Comparison of ENCODE assay signal across 18 mouse cellular contexts in the genomic region with DNA sequence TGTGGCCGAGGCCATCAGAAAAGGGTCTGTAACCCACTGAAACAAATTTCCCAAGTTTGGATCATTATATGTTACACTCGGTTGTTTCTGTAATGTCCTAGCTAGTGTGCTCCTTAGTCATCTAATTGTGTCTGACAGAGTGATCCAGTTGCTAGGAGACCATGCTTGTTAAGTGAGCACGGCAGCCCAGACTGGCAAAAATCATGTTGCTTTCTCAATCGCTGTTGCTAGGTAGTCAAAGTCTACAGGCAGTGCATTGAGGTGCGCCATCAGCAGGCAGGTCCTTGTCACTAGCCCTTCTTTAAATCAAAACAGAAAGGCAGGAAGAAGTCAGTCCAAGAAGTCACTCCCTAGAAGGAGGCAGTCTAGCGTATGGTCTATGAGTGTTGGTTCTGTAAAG. TPM values are rescaled to one million over a fixed set of nuclear protein-coding genes. Genes with fewer than 3 reads are reported as not detected.
A peak's percentile ranks its signal among the peaks of the same experiment; 100 is the strongest.
DNase-seq lines count a peak whose midpoint lies in the region; ATAC-seq and TF ChIP-seq lines count a peak whose summit lies in the region.
"Had no signal": no experiment of that assay in that cellular context is flagged by ENCODE, and none has a peak within 500 bp of the region (broad histone marks: within the 10 kb centered on the region; RNA-seq: fewer than 3 reads in every experiment).

No protein-coding gene starts in this region.

- no peak for TF ChIP-seq POLR2A in kidney, adult 2 months (IDR thresholded peaks at IDR 0.05; ENCODE audit: low read depth, low read length)
- no peak for TF ChIP-seq POLR2A in heart, adult 2 months (IDR thresholded peaks at IDR 0.05; ENCODE audit: insufficient read depth, low read depth, low read length)

- H3K4me3 ChIP-seq in kidney, adult 2 months (ENCODE audit: insufficient read depth, low read depth, low read length) = no peak overlapping the region
- no peak overlapping the region for H3K4me3 ChIP-seq in heart, adult 2 months
- H3K4me3 ChIP-seq: kidney, embryonic 15.5 days; liver, embryonic 13.5 days; midbrain, embryonic 12.5 days; neural tube, embryonic 15.5 days had no signal

- 79% methylated on average over 6 of the region's 6 CpGs for WGBS in kidney, adult 2 months
- WGBS in heart, adult 2 months = 77% methylated on average over 6 of the region's 6 CpGs

- intact Hi-C loops in heart, adult 2 months (cut with DNase I) = no loop called here

- H3K36me3 ChIP-seq in kidney, adult 2 months (ENCODE audit: control insufficient read depth, insufficient read depth, low read length) = no peaks in the 10 kb centered on the region
- no peaks in the 10 kb centered on the region for H3K36me3 ChIP-seq in heart, adult 2 months (ENCODE audit: control insufficient read depth, insufficient read depth, low read length)
- H3K36me3 ChIP-seq: kidney, embryonic 15.5 days; liver, embryonic 13.5 days; midbrain, embryonic 12.5 days; neural tube, embryonic 15.5 days had no signal

- H3K27me3 ChIP-seq in kidney, adult 2 months (replicated peaks; ENCODE audit: control insufficient read depth, insufficient read depth, low read length) = no peaks in the 10 kb centered on the region
- H3K27me3 ChIP-seq in heart, adult 2 months (ENCODE audit: control insufficient read depth, insufficient read depth, low read length) = no peaks in the 10 kb centered on the region
- H3K27me3 ChIP-seq: kidney, embryonic 15.5 days; liver, embryonic 13.5 days; neural tube, embryonic 15.5 days had no signal

- no peaks in the 10 kb centered on the region for H3K4me1 ChIP-seq in kidney, adult 2 months (ENCODE audit: control insufficient read depth, insufficient read depth, low read length)
- no peaks in the 10 kb centered on the region for H3K4me1 ChIP-seq in heart, adult 2 months (ENCODE audit: control insufficient read depth, insufficient read depth, low read length)
- H3K4me1 ChIP-seq: kidney, embryonic 15.5 days; liver, embryonic 13.5 days; midbrain, embryonic 12.5 days; neural tube, embryonic 15.5 days had no signal

- no peak for DNase-seq in frontal cortex, postnatal 14 days (ENCODE audit: low spot score in 2 of 2)
- peak; percentile 42 to 43 for DNase-seq in right cerebral cortex, adult 2 months (ENCODE audit: low spot score in 2 of 2)
- no peak for DNase-seq in right cerebral cortex, postnatal 4 days
- DNase-seq in layer of hippocampus, adult 18-20 months (ENCODE audit: low spot score in 2 of 2) = peak; percentile 50 to 79
- peak; percentile 67 for DNase-seq in telencephalon, adult 2 months (ENCODE audit: low read depth, low spot score)
- no peak for DNase-seq in kidney, adult 2 months
- no peak for DNase-seq in heart, adult 2 months
- DNase-seq: adrenal gland, adult 2 months; cerebellum, postnatal 25 days; liver, embryonic 13.5 days; lung, postnatal 14 days; thymus, postnatal 4 days had no signal

- TF ChIP-seq CTCF in kidney, adult 2 months (conservative IDR thresholded peaks at IDR 0.05; ENCODE audit: insufficient read depth, insufficient read length, low read depth, low read length) = no peak
- TF ChIP-seq CTCF in heart, adult 2 months (IDR thresholded peaks at IDR 0.05) = no peak

- peak; percentile 66 for ATAC-seq in frontal cortex, adult (ENCODE audit: low TSS enrichment)

- H3K27ac ChIP-seq in kidney, adult 2 months (ENCODE audit: insufficient read depth, low read depth, low read length) = no peak overlapping the region
- no peak overlapping the region for H3K27ac ChIP-seq in heart, adult 2 months
- H3K27ac ChIP-seq: kidney, embryonic 15.5 days; liver, embryonic 13.5 days; midbrain, embryonic 12.5 days; neural tube, embryonic 15.5 days; stomach, postnatal 0 days had no signal

- no peak for TF ChIP-seq EP300 in heart, adult 2 months (IDR thresholded peaks at IDR 0.05; ENCODE audit: insufficient read depth, low read depth, low read length)

- H3K9ac ChIP-seq in heart, adult 2 months (ENCODE audit: low read depth, low read length) = no peak overlapping the region
- H3K9ac ChIP-seq: kidney, embryonic 15.5 days; liver, embryonic 13.5 days; midbrain, embryonic 12.5 days; neural tube, embryonic 15.5 days had no signal

- H3K79me2 ChIP-seq in heart, adult 2 months (replicated peaks; ENCODE audit: control insufficient read depth, insufficient read depth, low read length) = no peaks in the 10 kb centered on the region

RNA-seq across cellular contexts. Expression of a gene that starts 39.6 kb away (rescaled TPM):
- 100 to 1,000 TPM; 379 TPM for total RNA-seq in layer of hippocampus, adult 18-20 months (2021)
- 0.31 and 1.5 TPM in 2 replicates for polyA plus RNA-seq in kidney, adult 2 months (2012; rRNA removed)
- total RNA-seq in heart, adult 2 months (2021) = under 1 TPM; 0.23 to 0.45 TPM
- polyA plus RNA-seq in heart, adult 2 months (2012; rRNA removed) = 0.04 and 0.12 TPM in 2 replicates
- total RNA-seq: hematopoietic stem cell, adult 5-6 weeks had no signal

Comparison
In these comparisons a context has a peak if more than half of its experiments do, and no peak if none do; other contexts are left out.
1. DNase-seq: peak in right cerebral cortex, adult 2 months (2 of 2), layer of hippocampus, adult 18-20 months (2 of 2) and telencephalon, adult 2 months (single experiment); none in frontal cortex, postnatal 14 days (0 of 2), right cerebral cortex, postnatal 4 days (single experiment), kidney, adult 2 months (single experiment) and heart, adult 2 months (0 of 2).
2. RNA of a gene that starts 39.6 kb away (total RNA-seq): 379 TPM in layer of hippocampus, adult 18-20 months; 0.23 to 0.45 TPM in heart, adult 2 months; every median in the first group is over 100 times any median in the second.